Mouse (Mus musculus) small intestine, adult 2 months (tissue): ENCODE results near the gene Gm26602. TPM values are rescaled to one million over a fixed set of nuclear protein-coding genes. Genes with fewer than 3 reads are reported as not detected.

Experiments
- H3K27ac ChIP-seq: fragments of 200-500 bp; 2 replicates; pipeline ENCODE4 v1.5.1; 2012; ENCODE audit warnings: low read depth, low read length, control low read depth, inconsistent platforms; ENCODE audit not compliant: insufficient read depth
- H3K27me3 ChIP-seq: fragments of 200-500 bp; 2 replicates; pipeline ENCODE4 v1.6.1; 2012; ENCODE audit warnings: mild to moderate bottlenecking, moderate library complexity, low read length, inconsistent platforms; ENCODE audit not compliant: control insufficient read depth, insufficient read depth
- H3K36me3 ChIP-seq: fragments of 200-500 bp; 2 replicates; pipeline ENCODE4 v1.6.1; 2012; ENCODE audit warnings: mild to moderate bottlenecking, low read length, control low read depth, inconsistent platforms; ENCODE audit not compliant: control insufficient read depth, insufficient read depth
- H3K4me1 ChIP-seq: fragments of 200-500 bp; 2 replicates; pipeline ENCODE4 v1.6.1; 2012; ENCODE audit warnings: low read length, inconsistent platforms, mixed read lengths; ENCODE audit not compliant: control insufficient read depth, insufficient read depth, insufficient read length
- H3K4me3 ChIP-seq: fragments of 200-500 bp; 2 replicates; pipeline ENCODE4 v1.5.1; 2012; ENCODE audit warnings: low read depth, mild to moderate bottlenecking, control low read depth, inconsistent platforms, low read length, moderate library complexity
- CTCF ChIP-seq: fragments of 200-500 bp; IDR thresholded peaks from 2 replicates; pipeline ENCODE4 v1.5.1; 2012; ENCODE audit warnings: low read depth, mild to moderate bottlenecking, control low read depth, inconsistent platforms, low read length, moderate library complexity, mixed read lengths; ENCODE audit not compliant: insufficient replicate concordance, insufficient read length; ENCODE audit errors: extremely low read depth
- POLR2A ChIP-seq: fragments of 200-500 bp; IDR thresholded peaks from 2 replicates; pipeline ENCODE4 v1.6.1; 2012; ENCODE audit warnings: low read depth, mild to moderate bottlenecking, control low read depth, inconsistent platforms, low read length, moderate library complexity
- whole genome bisulfite sequencing: fragments of 180-500 bp; shearing (Covaris S2); methylation state at CpG from one replicate; pipeline ENCODE4 v1.1.7; 2018; 5-methylcytosine and 5-hydroxymethylcytosine counted together
- polyA plus RNA-seq: library from polyadenylated mRNA; depleted of rRNA; stranded (reverse); fragments of >200 nt; gene quantifications from 2 replicates; pipeline ENCODE4 v1.2.3, GENCODE M21; 2012

Gene Gm26602
- polyA plus RNA-seq, 1 experiment = not detected

- peaks cover 12% of the 10 kb centered on the region; the same call in 1 of the 2 replicates for H3K27me3 ChIP-seq
- H3K4me1 ChIP-seq = peaks cover 30% of the 10 kb centered on the region
- H3K4me3 ChIP-seq = peak overlapping the region; percentile 48
- no peaks in the 10 kb centered on the region for H3K36me3 ChIP-seq
- H3K27ac ChIP-seq = no peak overlapping the region
- TF ChIP-seq CTCF (no peak), POLR2A (no peak)
- 60% methylated on average over 35 of the region's 35 CpGs for WGBS
Measured at GRCm38 (mm10) chr10:79918231-79919078, 7.8 kb downstream of the Gm26602 start.

GRCm38 (mm10) chr10:79919251-79919849, 8.7 kb downstream of the Gm26602 start:
- no peak overlapping the region for H3K27ac ChIP-seq
- 12% methylated on average over 21 of the region's 21 CpGs for WGBS
- peaks cover 12% of the 10 kb centered on the region; the same call in 1 of the 2 replicates for H3K27me3 ChIP-seq
- H3K4me1 ChIP-seq = peaks cover 28% of the 10 kb centered on the region
- 0 out of 2 replicates have a peak overlapping the region, but pooled peaks have one; percentile 4 for H3K4me3 ChIP-seq
- H3K36me3 ChIP-seq = no peaks in the 10 kb centered on the region
- no peak for TF ChIP-seq CTCF
- no peak for TF ChIP-seq POLR2A

- peaks cover 12% of the 10 kb centered on the region; the same call in 1 of the 2 replicates for H3K27me3 ChIP-seq
- no peak overlapping the region for H3K27ac ChIP-seq
- peaks cover 22% of the 10 kb centered on the region for H3K4me1 ChIP-seq
- WGBS = 42% methylated on average over 26 of the region's 26 CpGs
- H3K4me3 ChIP-seq = no peak overlapping the region
- no peaks in the 10 kb centered on the region for H3K36me3 ChIP-seq
- TF ChIP-seq POLR2A = no peak
- TF ChIP-seq CTCF = no peak
Measured at GRCm38 (mm10) chr10:79920056-79920890, 9.6 kb downstream of the Gm26602 start.

DNA sequence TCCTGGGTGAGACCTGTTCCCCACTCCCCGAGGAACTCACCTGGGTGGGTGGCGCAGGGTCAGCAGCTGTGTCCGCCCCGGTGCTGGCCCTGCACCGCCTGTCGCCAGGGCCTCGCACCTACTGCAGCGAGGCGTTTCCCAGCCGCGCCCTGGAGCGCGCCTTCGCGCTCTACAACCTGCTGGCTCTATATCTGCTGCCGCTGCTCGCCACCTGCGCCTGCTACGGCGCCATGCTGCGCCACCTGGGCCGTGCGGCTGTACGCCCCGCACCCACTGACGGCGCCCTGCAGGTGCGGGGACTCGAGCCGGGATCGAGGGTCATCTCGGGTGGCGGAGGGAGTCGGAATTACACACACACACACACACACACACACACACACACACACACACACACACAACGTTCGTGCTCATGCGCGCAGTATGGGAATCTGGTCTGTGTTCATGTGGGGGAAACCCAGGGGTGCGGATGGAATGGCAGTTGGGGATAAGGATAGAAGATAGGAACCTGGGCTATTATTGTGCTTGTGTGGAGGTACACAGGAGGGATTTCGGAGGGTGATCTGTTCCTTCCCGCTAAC, 10.4 kb downstream of the Gm26602 start, which contains the start of gene R3hdm4:
Gene R3hdm4 (minus strand): TSS at position 251 of the 578 bp plus-strand sequence.
- H3K27ac ChIP-seq = no peak within 1 kb of the TSS
- peaks cover 19% of the 10 kb centered on the region for H3K4me1 ChIP-seq
- peak within 1 kb of the TSS; percentile 35 for H3K4me3 ChIP-seq
- no peaks in the 10 kb centered on the region for H3K36me3 ChIP-seq
- H3K27me3 ChIP-seq = peaks cover 12% of the 10 kb centered on the region; the same call in 1 of the 2 replicates
- TF ChIP-seq POLR2A (no peak), CTCF (no peak)
- WGBS = 2% methylated on average over 41 of the region's 41 CpGs

DNA sequence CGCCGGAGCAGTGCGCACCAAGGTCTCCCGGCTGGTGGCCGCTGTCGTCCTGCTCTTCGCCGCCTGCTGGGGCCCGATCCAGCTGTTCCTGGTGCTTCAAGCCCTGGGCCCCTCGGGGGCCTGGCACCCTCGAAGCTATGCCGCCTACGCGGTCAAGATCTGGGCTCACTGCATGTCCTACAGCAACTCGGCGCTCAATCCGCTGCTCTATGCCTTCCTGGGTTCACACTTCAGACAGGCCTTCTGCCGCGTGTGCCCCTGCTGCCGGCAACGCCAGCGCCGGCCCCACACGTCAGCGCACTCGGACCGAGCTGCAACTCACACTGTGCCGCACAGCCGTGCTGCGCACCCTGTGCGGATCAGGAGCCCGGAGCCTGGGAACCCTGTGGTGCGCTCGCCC, 10.9 kb downstream of the Gm26602 start:
- Histone ChIP-seq H3K27me3 (peaks cover 12% of the 10 kb centered on the region; the same call in 1 of the 2 replicates), H3K4me1 (peaks cover 20% of the 10 kb centered on the region), H3K27ac (no peak overlapping the region), H3K4me3 (0 out of 2 replicates have a peak overlapping the region, but pooled peaks have one; percentile 35), H3K36me3 (no peaks in the 10 kb centered on the region)
- TF ChIP-seq POLR2A (no peak), CTCF (no peak)
- 23% methylated on average over 34 of the region's 34 CpGs for WGBS

- no peak overlapping the region for H3K4me3 ChIP-seq
- peak overlapping the region; percentile 74 for H3K27ac ChIP-seq
- TF ChIP-seq CTCF (peak; percentile 100), POLR2A (no peak)
- peaks cover 16% of the 10 kb centered on the region for H3K4me1 ChIP-seq
- no peaks in the 10 kb centered on the region for H3K36me3 ChIP-seq
- 14% methylated on average over 29 of the region's 29 CpGs for WGBS
- peaks cover 18% of the 10 kb centered on the region for H3K27me3 ChIP-seq
Measured at GRCm38 (mm10) chr10:79924998-79925784, 14.5 kb downstream of the Gm26602 start.
